Mouse (Mus musculus) gastrocnemius, postnatal 25 days (tissue): Measurements from ENCODE around the gene Chn2. TPM values are rescaled to one million over a fixed set of nuclear protein-coding genes. Genes with fewer than 3 reads are reported as not detected.
A peak's percentile ranks its signal among the peaks of the same experiment; 100 is the strongest.

Experiments
- DNase-seq: peaks from one replicate; pipeline ENCODE4 v3.0.0; 2022
- total RNA-seq, 2 experiments: library from RNA; stranded (reverse); gene quantifications; 1 replicate in 1 of 2; 2 replicates in 1 of 2; pipeline ENCODE4 v1.2.3; 2021

Gene Chn2
- total RNA-seq, 2 experiments from 2014 or later: 1.8 to 2.2 TPM

GRCm38 (mm10) chr6:54286813-54287212, 247.5 kb downstream of the Chn2 start:
- DNase-seq: no peak

DNA sequence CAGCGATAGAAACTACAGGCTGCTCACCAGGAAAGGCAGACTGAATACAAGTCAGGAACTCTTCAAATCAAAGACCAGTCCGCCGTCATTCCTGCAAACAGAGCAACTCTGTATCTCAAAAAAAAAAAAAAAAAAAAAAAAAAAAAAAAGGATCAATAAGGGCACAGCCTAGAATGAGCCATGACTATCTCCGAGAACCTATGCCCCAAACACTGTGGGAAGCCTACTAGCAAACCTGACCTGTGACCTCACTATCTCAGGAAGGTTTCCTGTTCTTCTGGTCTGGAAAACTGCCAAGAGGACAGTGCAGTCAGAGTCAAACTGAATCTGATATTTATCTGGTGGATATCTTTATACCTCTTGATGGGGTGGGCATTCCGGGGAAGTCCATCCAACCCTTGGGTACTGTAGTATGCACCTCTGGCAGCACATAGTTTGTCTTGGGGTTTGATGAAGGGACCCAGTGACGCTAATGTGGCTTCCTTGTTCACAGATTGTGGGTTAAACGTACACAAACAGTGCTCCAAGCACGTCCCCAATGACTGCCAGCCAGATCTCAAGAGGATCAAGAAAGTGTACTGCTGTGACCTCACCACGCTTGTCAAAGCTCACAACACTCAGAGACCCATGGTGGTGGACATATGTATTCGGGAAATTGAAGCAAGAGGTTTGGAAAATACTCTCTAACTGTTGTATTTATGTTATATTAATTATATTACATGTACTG, 250.6 kb downstream of the Chn2 start:
- DNase-seq: no peak

DNA sequence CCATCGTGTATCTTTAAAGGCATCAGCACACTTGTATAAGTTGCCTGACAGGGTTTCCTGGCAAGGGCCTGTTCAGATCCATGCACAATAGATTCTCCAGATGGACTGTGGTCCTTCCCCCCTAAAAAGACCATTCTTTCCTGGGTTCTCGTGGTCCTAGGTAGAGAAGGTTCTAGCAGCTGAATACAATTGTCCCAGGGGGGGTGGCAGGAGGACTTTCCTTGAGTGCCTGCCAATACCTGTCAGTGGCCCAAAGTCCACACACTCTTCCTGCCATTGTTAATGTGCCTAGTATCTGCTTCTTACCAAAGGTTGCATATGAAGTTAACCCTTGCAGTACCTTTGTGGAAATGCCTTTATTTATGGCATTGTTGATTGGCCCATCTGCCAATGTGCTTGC, 257.9 kb downstream of the Chn2 start:
- no peak for DNase-seq

GRCm38 (mm10) chr6:54299417-54299816, 260.1 kb downstream of the Chn2 start:
- no peak for DNase-seq

DNA sequence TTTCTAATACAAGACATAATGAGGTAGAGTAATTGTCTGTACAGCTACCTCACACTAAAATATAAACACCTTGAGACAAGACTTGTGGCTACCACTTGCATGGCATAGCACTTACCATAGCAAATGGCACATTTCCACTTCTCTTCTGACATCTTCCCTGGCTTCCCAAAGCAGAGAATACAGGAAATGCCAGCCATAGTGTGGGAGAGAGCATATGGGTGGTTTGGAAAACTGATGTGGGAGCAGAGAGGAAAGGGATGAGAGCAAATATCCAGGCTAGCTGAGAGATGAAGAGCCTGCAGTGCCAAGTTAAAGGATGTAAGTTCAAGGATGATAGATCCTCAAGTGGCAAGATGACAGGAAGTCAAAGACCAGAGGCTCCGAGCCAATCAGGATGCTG, 266.4 kb downstream of the Chn2 start:
- no peak for DNase-seq

GRCm38 (mm10) chr6:54313071-54313470, 273.7 kb downstream of the Chn2 start:
- no peak for DNase-seq

GRCm38 (mm10) chr6:54318618-54319017, 279.3 kb downstream of the Chn2 start:
- DNase-seq: no peak

DNA sequence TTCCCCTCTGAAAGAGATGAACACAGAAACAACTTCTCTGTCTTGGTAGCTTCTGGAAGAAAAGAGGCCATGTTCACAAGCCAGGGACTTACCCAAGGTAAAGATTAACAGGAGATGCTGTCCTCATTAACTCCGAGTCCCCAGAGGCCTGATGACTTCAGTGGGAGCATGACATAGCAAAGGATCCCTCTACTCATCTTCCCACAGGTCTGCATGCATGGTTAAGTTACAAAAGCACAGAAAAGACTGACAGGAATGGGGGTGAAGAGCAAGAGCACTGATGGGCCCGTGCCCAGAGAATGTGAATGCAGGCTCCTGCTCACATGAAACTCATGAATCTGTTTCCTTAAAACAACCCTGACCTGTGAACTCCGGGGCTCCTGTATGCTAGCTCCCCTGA, 279.8 kb downstream of the Chn2 start:
- no peak for DNase-seq

- no peak for DNase-seq
Observed at GRCm38 (mm10) chr6:54320236-54320635, 280.9 kb downstream of the Chn2 start.

DNA sequence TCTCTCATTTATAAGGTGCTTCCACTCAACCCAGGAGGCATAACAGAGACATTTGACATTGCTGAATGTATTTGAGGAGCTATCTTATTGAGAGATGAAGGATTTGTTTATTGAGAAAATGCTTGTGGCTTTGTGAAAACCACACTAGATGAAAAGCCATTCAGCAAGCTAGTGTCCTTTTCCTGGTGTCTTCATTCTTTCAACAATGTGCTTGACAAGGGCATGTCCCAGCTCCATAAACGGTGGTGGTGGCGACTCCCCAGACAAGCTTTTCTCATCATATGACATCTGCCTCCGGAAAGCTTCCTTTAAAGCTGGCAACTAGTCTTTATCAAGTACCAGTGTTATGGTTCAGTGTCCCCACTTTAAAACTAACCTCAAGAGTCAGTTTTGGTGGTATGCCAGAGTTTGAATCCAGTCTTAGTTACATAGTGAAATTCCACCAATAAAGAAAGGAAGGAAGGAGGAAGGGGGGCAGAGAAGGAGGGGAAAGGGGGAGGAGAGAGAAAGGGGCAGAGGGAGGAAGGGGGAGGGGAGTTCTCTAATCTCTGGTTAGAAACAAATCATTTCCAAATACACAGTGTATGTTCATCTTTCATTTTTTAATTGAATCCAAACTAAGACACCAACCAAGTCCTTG, 286.0 kb downstream of the Chn2 start, which contains the start of gene Prr15:
Gene Prr15, plus strand, starts transcription at position 590 of the 640 bp plus-strand sequence.
- DNase-seq: no peak

DNA sequence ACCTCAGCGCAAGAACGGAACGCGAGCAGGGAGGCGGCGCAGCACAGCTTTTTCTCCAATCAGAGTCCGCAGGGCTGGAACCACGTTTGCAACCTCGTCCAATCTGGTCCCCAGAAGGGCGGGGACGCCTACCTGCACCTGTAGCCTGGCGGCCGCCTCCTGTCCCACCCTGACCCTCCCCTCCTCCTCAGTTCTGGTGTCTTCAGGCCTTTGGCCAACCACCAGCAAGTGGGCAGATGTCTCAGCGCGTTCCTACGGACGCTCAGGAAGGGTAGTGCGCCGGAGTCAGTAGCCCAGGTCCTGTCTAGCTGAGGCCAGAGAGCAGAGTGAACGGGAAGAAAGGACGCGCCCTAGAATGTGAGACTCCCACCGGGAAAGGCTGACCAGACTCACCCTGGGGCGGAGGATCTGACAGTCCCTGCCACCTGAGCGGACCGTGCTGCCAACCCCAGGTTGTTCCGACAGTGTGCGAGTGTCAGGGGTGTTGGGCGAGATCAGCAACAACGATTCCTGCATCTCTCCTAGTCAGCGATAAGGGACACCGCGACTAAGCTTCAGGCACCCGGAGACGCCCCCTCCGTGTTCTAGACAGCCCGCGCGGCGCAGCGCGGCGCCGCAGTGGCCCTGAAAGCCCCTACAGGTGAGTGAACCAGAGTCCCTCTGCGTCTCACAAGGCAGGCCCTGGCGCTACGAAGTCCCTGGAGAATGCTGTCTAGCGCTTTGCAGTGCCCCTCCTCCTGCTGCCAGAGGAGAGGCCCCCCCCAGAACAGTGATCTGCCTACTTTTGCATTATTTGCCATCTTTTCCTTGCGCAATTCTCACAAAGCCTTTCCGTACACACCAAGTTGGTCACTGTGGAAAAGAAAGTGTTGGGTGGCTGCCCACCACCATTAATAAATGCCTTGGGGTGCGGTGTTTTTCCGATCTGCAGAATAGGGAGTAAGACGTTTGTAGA, 287.6 kb downstream of the Chn2 start:
- DNase-seq: peak; percentile 22

GRCm38 (mm10) chr6:54327626-54328003, 288.3 kb downstream of the Chn2 start:
- peak; percentile 35 for DNase-seq

DNA sequence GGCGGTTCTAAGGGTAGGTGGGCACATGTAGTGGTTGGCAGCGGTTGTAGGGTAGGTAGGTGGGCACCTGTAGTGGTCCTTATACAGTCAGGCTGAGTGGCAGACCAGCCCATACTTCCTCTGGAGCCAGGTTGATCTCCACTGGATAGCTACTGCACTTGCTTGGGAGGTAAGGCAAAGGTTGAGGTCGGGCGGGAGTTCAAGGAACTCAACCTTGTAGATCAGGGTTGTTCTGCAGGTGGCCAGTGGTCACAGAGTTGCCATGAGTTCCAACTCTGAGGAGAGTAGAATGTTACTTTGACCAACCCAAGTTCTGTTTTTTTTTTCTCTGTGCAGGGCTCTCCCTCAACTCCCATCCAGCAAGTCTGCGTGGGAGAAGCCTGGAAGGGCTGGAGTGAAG, 289.4 kb downstream of the Chn2 start:
- DNase-seq: no peak

DNA sequence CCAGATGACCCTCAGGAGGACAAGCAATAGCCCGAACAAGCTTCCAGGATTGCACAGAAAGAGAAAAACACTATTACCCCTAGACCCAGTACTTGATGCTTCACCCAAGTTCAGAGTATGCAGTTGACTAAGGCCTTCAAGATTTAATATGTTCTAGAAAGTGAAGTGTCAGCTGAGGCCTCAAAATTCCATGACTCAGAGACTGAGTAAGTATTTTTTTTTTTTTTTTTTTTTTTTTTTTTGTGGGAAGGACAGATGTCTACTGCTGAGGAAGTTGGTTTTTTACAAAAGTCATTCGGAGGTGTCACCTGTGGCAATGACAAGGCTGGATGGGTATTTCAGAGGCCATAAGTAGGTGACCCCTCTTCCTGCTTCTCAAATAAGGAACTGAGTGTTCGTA, 290.2 kb downstream of the Chn2 start:
- DNase-seq: no peak

- no peak for DNase-seq
Observed at GRCm38 (mm10) chr6:54330166-54330565, 290.8 kb downstream of the Chn2 start.

DNA sequence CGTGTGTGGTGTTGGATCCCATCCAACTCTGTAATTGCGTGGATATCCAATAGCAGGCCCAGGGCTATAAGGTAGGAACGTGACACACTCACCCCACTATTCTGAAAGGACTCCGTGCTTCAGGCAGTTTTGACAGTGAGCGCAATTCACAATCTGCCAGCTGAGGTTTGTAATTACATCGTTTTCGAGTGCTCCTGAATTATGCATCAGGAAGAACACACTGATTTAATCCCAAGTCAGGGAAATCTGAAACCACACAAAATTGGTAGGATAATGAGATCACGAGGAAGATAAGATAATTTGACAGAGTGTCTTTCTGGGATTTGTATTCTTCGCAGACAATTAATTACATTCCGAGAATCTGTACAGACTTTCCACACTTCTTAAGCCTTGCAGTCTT, 292.4 kb downstream of the Chn2 start:
- DNase-seq: no peak

DNA sequence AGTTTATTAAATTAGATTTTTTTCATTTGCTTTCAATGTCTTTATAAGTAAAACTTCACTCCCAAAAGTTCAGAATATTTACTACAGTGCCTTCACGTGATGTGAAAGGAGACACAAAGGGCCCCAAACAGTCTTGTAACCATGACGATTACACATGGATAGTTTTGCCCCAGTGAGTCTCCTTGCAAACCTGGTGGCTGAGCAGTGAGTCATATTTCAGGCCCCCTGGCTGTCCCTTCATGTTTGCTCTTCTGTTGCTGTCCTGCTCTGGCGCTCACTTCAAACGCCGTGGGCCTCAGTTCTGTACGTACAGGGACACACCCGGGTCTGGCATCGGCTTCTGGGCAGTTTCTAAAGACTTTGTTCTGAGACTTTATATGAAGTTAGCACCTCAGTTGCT, 292.8 kb downstream of the Chn2 start:
- DNase-seq: no peak

- DNase-seq: no peak
Observed at GRCm38 (mm10) chr6:54333116-54333651, 293.8 kb downstream of the Chn2 start.

GRCm38 (mm10) chr6:54333652-54334396, 294.5 kb downstream of the Chn2 start:
- DNase-seq: peak; percentile 26

DNA sequence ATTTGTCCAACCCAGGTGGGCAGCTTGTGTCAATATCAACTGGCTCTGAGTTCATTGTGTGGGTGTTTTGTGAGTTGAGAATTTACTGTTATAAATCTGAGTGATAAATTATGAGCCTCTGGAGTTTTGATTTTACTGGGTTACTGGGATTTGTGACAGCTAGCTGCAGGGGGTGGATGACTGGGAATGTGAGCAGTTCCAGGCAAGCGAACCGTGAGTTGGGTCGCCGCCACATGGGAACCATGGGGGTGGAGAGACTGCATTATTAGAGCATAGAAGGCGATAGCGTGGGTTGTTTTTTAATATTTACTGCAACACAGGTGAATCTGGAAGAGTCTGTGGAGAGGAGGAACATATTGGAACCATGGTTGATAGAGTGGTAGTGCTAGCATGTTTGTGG, 298.0 kb downstream of the Chn2 start:
- DNase-seq: no peak

- no peak for DNase-seq
Observed at GRCm38 (mm10) chr6:54341133-54341532, 301.8 kb downstream of the Chn2 start.

DNA sequence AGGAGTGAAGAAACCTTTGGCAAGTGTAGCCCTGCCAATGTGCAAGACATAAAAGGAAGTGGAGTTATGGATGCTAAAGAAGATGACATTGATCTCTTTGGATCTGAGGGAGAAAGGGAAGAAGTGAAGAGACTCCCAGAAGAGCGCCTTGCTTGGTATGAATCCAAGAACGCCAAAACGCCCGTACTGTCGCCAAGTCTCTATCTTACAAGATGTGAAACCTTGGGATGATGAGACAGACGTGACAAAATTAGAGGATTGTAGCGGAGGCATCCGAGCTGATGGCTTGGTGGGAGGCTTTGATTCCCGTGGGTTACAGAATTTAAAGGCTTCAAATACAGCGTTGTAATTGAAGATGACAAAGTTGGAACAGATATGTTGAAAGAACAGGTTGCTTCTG, 302.9 kb downstream of the Chn2 start:
- no peak for DNase-seq
